Mouse (Mus musculus): Measurements from ENCODE around the gene Atp7b.

Atp7b gene

DNA sequence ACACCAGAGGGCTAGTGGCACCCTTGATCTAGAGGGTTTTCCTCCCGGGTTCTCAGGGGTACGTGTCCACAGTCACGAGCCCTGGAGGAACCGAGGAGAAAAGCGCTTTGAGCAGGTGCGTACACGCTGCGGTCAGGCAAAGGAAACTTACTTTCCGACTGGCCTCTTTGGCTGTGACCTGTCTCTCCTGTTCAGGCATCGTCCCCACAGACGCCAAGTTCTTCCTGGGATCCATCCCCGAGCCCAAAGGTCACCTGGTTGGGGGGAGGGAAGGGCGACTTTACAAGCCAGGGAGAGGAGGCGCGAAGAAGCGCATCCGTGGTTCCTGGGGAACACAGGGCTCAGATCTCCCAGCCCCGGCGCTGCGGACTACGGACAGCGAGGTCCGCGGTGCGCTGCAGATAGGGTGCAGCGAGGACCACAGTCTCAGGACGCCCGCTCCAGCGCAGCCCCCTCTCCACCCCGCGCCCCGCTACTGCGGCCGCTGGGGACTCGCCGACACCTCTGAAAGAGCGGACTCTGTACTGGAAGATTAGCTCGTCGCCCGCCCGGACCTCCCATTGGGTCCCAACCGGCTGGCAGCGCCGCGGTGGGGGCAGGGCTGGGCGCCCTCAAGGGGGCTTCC lies at the start of gene Atp7b:
Atp7b (minus strand) TSS at position 485 of the 625 bp plus-strand sequence.
- peak; percentile 4 to 5 for DNase-seq (ENCODE audit: low spot score in 2 of 2)

- no peak for DNase-seq (ENCODE audit: low spot score in 2 of 2)
These were observed 46.9 kb upstream of the Atp7b start for GRCm38 (mm10) chr8:22107020-22107419.

DNA sequence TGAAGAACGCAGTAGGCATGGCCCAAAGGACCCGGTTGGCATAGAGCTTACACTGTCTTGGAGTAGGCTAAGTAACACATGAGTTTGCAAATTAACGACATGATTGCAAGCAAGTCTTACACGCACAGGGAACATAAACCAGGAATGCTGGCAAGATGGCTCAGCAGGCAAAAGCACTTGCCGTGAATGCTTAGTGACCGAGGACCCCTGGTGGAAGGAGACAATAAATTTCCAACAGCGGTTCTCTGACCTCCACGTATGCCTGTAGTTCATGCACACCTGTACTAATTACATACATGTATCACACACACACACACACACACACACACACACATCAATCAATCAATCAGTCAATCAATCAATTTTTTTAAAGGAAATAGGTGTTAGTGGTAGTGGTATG lies 31.5 kb upstream of the Atp7b start:
- DNase-seq (ENCODE audit: low spot score in 2 of 2), result no peak

GRCm38 (mm10) chr8:22089226-22089625 lies 29.1 kb upstream of the Atp7b start:
- DNase-seq (ENCODE audit: low spot score in 2 of 2), result no peak

DNA sequence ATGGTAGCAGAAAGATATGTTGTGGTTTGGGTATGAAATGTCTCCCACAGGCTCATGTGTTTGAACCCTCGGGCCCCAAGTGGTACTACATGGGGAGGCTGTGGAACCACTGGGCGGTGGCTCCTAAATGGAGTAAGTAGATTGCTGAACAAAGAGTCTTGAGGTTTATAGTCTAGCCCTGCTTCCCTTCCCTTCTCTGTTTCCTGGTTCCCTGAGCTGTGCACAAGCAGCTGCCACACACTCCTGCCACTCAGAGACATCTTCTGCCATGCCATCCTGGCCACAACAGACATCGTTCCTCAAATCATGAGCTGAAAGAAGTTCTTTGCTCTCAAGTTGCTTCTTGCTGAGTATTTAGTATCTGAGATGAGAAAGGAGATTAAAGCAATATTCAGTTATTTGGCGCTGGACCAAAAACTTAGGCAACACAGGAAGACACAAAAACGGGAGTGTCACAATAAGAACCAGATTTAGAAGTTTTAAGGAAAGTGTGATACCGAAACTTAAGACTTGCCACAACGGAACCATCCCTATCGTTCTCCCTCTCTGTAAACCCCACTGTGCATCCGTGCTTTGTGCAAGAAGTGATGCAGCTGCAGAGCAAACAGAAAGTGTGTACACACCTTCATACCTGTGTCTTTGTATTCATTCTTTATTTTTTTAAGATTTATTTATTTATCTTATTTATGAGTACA lies 19.4 kb upstream of the Atp7b start:
- DNase-seq (ENCODE audit: low spot score in 2 of 2), result no peak

GRCm38 (mm10) chr8:22061126-22061525 lies 1.0 kb upstream of the Atp7b start:
- DNase-seq (ENCODE audit: low spot score in 2 of 2), result no peak

GRCm38 (mm10) chr8:22060446-22060889 lies 363 bp upstream of the Atp7b start, which contains the start of gene Alg11:
TSS of gene Alg11 (plus strand) at chr8:22060721.
- DNase-seq (ENCODE audit: low spot score in 2 of 2), result peak; percentile 97 to 98

- no peak for DNase-seq (ENCODE audit: low spot score in 2 of 2)
These were observed 859 bp downstream of the Atp7b start for GRCm38 (mm10) chr8:22059153-22059738.

GRCm38 (mm10) chr8:22058368-22058767 lies 1.7 kb downstream of the Atp7b start:
- no peak for DNase-seq (ENCODE audit: low spot score in 2 of 2)

- DNase-seq (ENCODE audit: low spot score in 2 of 2), result no peak
These were observed 3.3 kb downstream of the Atp7b start for GRCm38 (mm10) chr8:22056850-22057249.

DNA sequence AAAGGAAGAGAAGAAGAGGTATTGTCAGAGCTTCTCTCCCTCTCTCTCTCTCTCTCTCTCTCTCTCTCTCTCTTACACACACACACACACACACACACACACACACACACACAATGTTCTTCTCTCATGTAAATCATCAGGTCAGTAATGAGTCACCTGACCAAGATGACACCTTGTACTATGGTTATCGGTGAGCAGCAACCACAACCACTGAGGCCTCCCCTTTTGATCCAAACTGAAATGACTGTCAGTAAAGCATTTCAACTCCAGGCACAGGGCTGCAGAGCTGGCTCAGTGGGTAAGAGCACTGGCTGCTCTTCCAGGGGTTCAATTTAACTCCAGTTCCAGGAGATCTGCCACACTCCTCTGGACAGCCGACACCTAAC lies 4.6 kb downstream of the Atp7b start:
- no peak for DNase-seq (ENCODE audit: low spot score in 2 of 2)

- no peak for DNase-seq (ENCODE audit: low spot score in 2 of 2)
These were observed 5.2 kb downstream of the Atp7b start for GRCm38 (mm10) chr8:22054674-22055491.

- no peak for DNase-seq (ENCODE audit: low spot score in 2 of 2)
These were observed 12.2 kb downstream of the Atp7b start for GRCm38 (mm10) chr8:22047699-22048464.

- no peak for DNase-seq (ENCODE audit: low spot score in 2 of 2)
These were observed 16.4 kb downstream of the Atp7b start for GRCm38 (mm10) chr8:22043706-22044105.

DNA sequence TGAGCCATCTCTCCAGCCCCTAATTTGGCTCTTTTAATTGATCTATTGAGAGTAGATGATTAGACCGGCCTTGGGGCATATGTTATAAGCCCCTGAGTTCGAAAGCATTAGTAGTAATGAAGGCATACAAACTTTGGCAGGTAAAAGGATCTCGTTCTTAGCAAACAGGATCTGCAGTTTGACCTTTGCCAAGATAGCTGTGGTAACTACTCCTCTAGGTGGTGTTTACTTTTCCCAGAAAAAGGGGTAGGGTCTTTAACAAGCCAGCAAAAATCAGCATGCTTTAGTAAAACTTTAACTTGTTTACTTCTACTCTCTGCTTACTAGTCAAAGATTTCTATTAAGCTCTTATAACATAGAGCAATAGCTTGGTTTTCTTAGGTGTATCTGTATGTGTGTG lies 17.6 kb downstream of the Atp7b start:
- no peak for DNase-seq (ENCODE audit: low spot score in 2 of 2)

DNA sequence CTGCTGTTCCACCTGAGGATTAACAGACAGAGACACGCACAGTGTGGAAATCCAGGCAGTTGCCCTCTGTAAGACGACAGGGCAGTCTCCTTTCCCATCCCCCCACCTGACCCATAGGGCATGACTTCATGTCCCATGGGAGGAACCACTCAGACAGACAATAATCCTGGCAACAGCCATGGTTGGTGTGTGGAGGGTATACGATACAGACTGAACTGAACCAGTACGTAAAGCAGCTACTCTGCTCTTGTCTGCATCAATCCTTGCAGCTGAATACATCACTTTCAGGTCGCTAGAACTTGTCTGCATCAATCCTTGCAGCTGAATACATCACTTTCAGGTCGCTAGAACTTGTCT lies 20.0 kb downstream of the Atp7b start:
- no peak for DNase-seq (ENCODE audit: low spot score in 2 of 2)

DNA sequence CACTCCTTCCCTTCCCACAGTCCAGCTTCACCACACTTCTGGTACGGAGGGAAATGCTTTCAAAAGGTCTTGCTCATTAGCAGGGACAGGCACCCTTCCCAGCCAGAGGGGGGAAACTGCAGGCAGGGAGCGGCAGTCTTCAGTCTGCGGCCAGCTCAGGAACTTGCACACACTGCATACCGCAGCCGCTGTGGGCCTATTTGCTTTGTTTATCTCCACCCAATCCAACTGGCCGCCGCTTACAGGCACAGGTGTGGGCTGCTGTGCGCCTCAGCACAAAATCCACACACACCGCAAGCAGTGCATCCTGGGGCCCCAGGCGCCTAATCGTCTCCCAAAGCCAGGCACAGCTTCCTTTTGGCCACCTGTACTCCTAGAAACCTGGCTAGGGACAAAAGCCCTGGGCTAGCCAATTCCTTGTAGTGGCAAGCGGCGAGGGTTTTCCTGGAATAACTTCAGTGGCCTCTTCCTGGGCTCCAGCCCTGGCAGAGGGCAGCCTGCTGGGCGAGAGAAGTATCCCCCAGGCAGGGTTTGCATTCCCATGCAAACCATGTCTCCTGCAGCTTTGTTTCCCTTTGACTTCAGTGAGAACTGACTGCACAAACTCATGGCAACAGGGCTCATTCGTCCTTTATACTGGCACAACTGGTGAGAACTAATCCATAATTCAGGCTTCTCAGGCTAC lies 20.5 kb downstream of the Atp7b start:
- DNase-seq (ENCODE audit: low spot score in 2 of 2), result no peak

GRCm38 (mm10) chr8:22037022-22037421 lies 23.1 kb downstream of the Atp7b start:
- DNase-seq (ENCODE audit: low spot score in 2 of 2), result no peak

DNA sequence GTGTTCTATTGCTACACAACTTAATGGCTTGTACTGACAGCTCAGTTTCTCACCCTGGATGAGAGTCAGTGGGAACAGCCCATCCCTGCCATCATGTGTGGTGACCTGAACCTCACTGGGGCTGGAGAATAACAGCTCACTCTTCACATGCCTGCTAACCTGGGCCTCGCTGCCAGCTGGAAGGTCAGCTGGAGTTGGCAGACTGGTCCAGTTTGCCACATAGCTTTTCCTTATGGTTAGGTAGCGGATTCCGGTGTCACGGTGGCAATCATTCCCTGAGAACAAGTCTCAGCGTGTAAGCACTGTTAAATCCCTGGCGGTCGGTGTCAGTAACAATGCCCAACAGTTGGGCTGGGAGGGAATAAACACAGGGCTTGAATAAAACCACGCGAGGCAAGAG lies 24.0 kb downstream of the Atp7b start:
- DNase-seq (ENCODE audit: low spot score in 2 of 2), result no peak

DNA sequence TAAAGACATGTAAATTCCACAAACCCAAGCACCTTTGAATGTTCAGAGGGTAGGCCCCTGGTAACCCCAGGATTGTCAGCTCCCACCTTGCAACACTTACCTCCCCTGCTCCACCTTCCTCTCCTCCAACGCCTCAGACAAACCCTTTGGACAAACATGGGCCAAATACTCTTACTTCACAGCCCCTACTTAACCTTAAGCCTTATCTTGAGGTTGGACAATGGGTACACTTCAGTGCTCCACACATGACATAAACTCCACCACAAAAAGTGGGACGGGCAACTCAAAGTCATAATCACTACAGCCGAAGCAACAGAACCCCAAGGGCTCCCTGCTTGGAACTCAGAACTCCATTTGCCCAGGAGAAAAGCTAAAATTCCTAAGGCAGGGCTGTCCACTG lies 29.1 kb downstream of the Atp7b start:
- no peak for DNase-seq (ENCODE audit: low spot score in 2 of 2)

- DNase-seq (ENCODE audit: low spot score in 2 of 2), result no peak
These were observed 31.1 kb downstream of the Atp7b start for GRCm38 (mm10) chr8:22028973-22029372.

Data from right cerebral cortex, postnatal 36 days (tissue).